Mouse (Mus musculus) neural tube, embryonic 14.5 days (tissue): ENCODE results near the gene Dst. TPM values are rescaled to one million over a fixed set of nuclear protein-coding genes. Genes with fewer than 3 reads are reported as not detected.

Experiments used
- ATAC-seq: fragments of 200-750 bp; cut with Nextera tagmentation; 2 replicates; pipeline ENCODE4 v1.8.0; 2017; ENCODE audit warnings: low read depth, mild to moderate bottlenecking, moderate TSS enrichment, moderate library complexity
- H3K27ac ChIP-seq: fragments of 300-500 bp; sonication (generic); 2 replicates; pipeline ENCODE4 v1.5.1; 2014; ENCODE audit warnings: low read depth, mild to moderate bottlenecking, control low read depth, low read length, moderate library complexity, mixed read lengths
- H3K27me3 ChIP-seq: fragments of 300-500 bp; sonication (generic); 2 replicates; pipeline ENCODE4 v1.6.1; 2014; ENCODE audit warnings: low read length; ENCODE audit not compliant: control insufficient read depth, insufficient read depth
- H3K36me3 ChIP-seq: fragments of 300-500 bp; sonication (generic); 2 replicates; pipeline ENCODE4 v1.6.1; 2014; ENCODE audit warnings: low read length, mixed read lengths; ENCODE audit not compliant: control insufficient read depth, insufficient read depth
- H3K4me1 ChIP-seq: fragments of 300-500 bp; sonication (generic); 2 replicates; pipeline ENCODE4 v1.6.1; 2014; ENCODE audit warnings: low read length; ENCODE audit not compliant: control insufficient read depth, insufficient read depth
- H3K4me2 ChIP-seq: fragments of 300-500 bp; sonication (generic); 2 replicates; pipeline ENCODE4 v1.6.1; 2014; ENCODE audit warnings: mild to moderate bottlenecking, low read depth, low read length, control low read depth
- H3K4me3 ChIP-seq: fragments of 300-500 bp; sonication (generic); 2 replicates; pipeline ENCODE4 v1.5.1; 2014; ENCODE audit warnings: low read depth, low read length, control low read depth, mixed read lengths
- H3K9ac ChIP-seq: fragments of 300-500 bp; sonication (generic); replicated peaks from 2 replicates; pipeline ENCODE4 v1.6.1; 2014; ENCODE audit warnings: low read depth, mild to moderate bottlenecking, control low read depth, low read length, mixed read lengths
- H3K9me3 ChIP-seq: fragments of 300-500 bp; sonication (generic); 2 replicates; pipeline ENCODE4 v1.6.1; 2016; ENCODE audit warnings: low read length; ENCODE audit not compliant: control insufficient read depth
- WGBS: fragments of 180-500 bp; shearing (Covaris S2); extraction: QIAGEN DNeasy Blood & Tissue Kit; methylation state at CpG from one replicate; pipeline ENCODE4 v1.1.7; 2014; 5-methylcytosine and 5-hydroxymethylcytosine counted together
- polyA plus RNA-seq: library from polyadenylated mRNA; unstranded; fragments of >200 nt; fragmentation: Nextera tagmentation; extraction: Ambion mirVana; gene quantifications from 2 replicates; pipeline ENCODE4 v1.2.1, GENCODE M21; 2014

Dst gene
- polyA plus RNA-seq, 1 experiment from 2014 or later = 66.8 TPM

- Histone ChIP-seq H3K27ac (no peak overlapping the region), H3K4me1 (peaks cover 19% of the 10 kb centered on the region), H3K4me3 (no peak overlapping the region), H3K9me3 (no peaks in the 10 kb centered on the region), H3K9ac (no peak overlapping the region), H3K36me3 (no peaks in the 10 kb centered on the region), H3K27me3 (no peaks in the 10 kb centered on the region), H3K4me2 (no peak overlapping the region)
- WGBS = 23% methylated on average over 15 of the region's 15 CpGs
- ATAC-seq = no peak; the same call in 1 of the 2 replicates
Measured at GRCm38 (mm10) chr1:34074245-34075187, 166.5 kb downstream of the Dst start.

GRCm38 (mm10) chr1:34076701-34077421 is 168.8 kb downstream of the Dst start:
- Histone ChIP-seq H3K36me3 (no peaks in the 10 kb centered on the region), H3K27ac (no peak overlapping the region), H3K4me3 (no peak overlapping the region), H3K4me2 (no peak overlapping the region), H3K27me3 (no peaks in the 10 kb centered on the region), H3K4me1 (peaks cover 15% of the 10 kb centered on the region), H3K9me3 (no peaks in the 10 kb centered on the region), H3K9ac (no peak overlapping the region)
- 12% methylated on average over 12 of the region's 12 CpGs for WGBS
- peak; percentile 66; the same call in 1 of the 2 replicates for ATAC-seq

GRCm38 (mm10) chr1:34077422-34077790 is 169.4 kb downstream of the Dst start:
- WGBS = 17% methylated on average over 7 of the region's 7 CpGs
- no peaks in the 10 kb centered on the region for H3K36me3 ChIP-seq
- no peak overlapping the region for H3K27ac ChIP-seq
- no peak overlapping the region for H3K9ac ChIP-seq
- no peaks in the 10 kb centered on the region for H3K27me3 ChIP-seq
- no peak overlapping the region for H3K4me3 ChIP-seq
- H3K9me3 ChIP-seq = no peaks in the 10 kb centered on the region
- no peak overlapping the region for H3K4me2 ChIP-seq
- no peak for ATAC-seq
- peaks cover 15% of the 10 kb centered on the region for H3K4me1 ChIP-seq

GRCm38 (mm10) chr1:34077941-34078340 is 169.9 kb downstream of the Dst start:
- no peak overlapping the region for H3K27ac ChIP-seq
- H3K9me3 ChIP-seq = no peaks in the 10 kb centered on the region
- H3K4me1 ChIP-seq = peaks cover 15% of the 10 kb centered on the region
- H3K4me3 ChIP-seq = no peak overlapping the region
- H3K27me3 ChIP-seq = no peaks in the 10 kb centered on the region
- ATAC-seq = no peak
- no peaks in the 10 kb centered on the region for H3K36me3 ChIP-seq
- no peak overlapping the region for H3K9ac ChIP-seq
- WGBS = 84% methylated on average over 6 of the region's 6 CpGs
- no peak overlapping the region for H3K4me2 ChIP-seq

DNA sequence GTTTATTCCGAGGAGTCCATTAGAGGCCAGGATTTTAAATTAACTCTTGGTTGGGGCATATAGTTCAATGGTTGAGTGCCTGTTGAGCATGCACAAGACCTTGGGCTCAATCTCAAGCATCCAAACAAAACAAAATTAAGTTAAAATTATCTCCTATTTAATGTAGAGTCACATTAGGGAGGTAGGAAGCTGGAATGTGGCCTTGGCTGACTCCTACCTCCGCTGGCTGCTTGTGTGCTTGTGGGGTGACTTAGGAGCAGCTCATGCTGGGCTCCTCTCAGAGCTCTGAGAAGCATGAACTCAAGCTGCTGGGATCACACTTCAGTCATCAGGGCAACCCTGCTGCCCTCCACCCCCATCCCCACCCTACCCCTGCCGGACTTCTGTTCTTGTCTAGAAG is 181.0 kb downstream of the Dst start:
- Histone ChIP-seq H3K36me3 (no peaks in the 10 kb centered on the region), H3K4me1 (no peaks in the 10 kb centered on the region), H3K9me3 (no peaks in the 10 kb centered on the region), H3K4me3 (no peak overlapping the region), H3K27me3 (no peaks in the 10 kb centered on the region), H3K27ac (no peak overlapping the region), H3K4me2 (no peak overlapping the region), H3K9ac (no peak overlapping the region)
- no peak for ATAC-seq
- WGBS = 96% methylated on average over 3 of the region's 3 CpGs

DNA sequence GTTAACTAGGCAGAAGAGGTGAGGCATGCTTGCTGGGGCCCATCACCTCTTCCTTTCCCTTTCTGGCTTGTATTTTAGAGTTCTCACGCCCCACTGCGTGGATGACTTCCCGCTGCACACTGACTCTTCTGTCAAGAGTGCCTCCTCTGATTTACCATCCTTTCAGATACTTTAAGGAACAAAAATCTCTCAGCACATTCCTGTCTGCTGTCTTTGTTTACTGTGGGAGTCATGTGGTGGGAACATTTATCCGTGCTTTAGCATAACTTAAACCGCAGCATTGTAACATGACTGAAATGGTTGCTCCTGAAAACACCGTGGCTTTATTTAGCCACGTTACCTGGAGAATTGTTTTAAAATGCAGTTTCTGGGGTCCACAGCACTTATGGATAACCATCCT is 182.7 kb downstream of the Dst start:
- no peak overlapping the region for H3K27ac ChIP-seq
- H3K36me3 ChIP-seq = no peaks in the 10 kb centered on the region
- no peaks in the 10 kb centered on the region for H3K27me3 ChIP-seq
- H3K9ac ChIP-seq = no peak overlapping the region
- H3K4me2 ChIP-seq = no peak overlapping the region
- no peak overlapping the region for H3K4me3 ChIP-seq
- H3K4me1 ChIP-seq = no peaks in the 10 kb centered on the region
- ATAC-seq = no peak
- H3K9me3 ChIP-seq = no peaks in the 10 kb centered on the region
- WGBS = 47% methylated on average over 7 of the region's 7 CpGs

DNA sequence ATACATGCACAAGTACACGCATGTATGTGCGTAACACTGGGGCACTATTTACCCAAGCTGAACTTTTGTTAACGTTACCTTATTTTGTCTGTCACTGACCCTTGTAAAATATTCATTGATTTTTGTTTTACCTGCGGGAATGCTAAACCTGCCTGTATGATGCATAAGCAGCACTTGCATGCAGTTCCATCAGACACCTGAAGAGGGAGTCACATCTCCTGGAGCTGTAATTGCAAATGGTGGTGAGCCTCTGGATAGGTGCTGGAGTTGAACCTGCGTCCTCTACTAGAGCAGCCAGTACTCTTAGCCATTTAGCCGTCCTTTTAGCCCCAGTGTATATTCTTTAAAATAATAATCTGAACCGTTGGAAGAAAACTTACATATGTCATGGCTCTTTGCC is 185.6 kb downstream of the Dst start:
- no peak overlapping the region for H3K27ac ChIP-seq
- H3K4me1 ChIP-seq = no peaks in the 10 kb centered on the region
- H3K4me3 ChIP-seq = no peak overlapping the region
- no peak for ATAC-seq
- 94% methylated on average over 7 of the region's 7 CpGs for WGBS
- no peaks in the 10 kb centered on the region for H3K36me3 ChIP-seq
- H3K27me3 ChIP-seq = no peaks in the 10 kb centered on the region
- no peak overlapping the region for H3K9ac ChIP-seq
- no peak overlapping the region for H3K4me2 ChIP-seq
- no peaks in the 10 kb centered on the region for H3K9me3 ChIP-seq

- Histone ChIP-seq H3K4me3 (no peak overlapping the region), H3K27ac (no peak overlapping the region), H3K9ac (no peak overlapping the region), H3K27me3 (no peaks in the 10 kb centered on the region), H3K36me3 (no peaks in the 10 kb centered on the region), H3K4me1 (no peaks in the 10 kb centered on the region), H3K9me3 (no peaks in the 10 kb centered on the region), H3K4me2 (no peak overlapping the region)
- 46% methylated on average over 5 of the region's 5 CpGs for WGBS
- ATAC-seq = no peak
Measured at GRCm38 (mm10) chr1:34094301-34094700, 186.3 kb downstream of the Dst start.

DNA sequence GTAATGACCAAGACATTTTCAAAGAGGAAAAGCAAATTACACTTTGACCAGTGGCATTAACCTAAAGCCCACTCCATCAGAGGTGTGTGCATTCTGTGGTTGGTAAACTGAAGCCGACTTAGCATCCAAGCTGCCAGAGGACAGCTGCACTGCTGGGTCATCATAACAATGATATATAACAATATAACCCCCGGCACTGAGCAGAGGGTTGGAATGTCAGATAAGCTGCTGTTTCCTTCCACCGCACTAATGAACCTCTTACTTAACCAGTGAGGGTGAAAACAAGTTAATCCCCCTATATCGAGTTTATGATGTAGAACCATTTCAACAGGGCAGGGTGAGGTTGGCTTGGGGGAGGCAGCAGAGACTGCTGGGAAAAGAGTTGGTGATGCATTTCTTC is 187.1 kb downstream of the Dst start:
- no peaks in the 10 kb centered on the region for H3K9me3 ChIP-seq
- H3K4me3 ChIP-seq = no peak overlapping the region
- no peak overlapping the region for H3K27ac ChIP-seq
- H3K4me2 ChIP-seq = no peak overlapping the region
- H3K9ac ChIP-seq = no peak overlapping the region
- H3K36me3 ChIP-seq = no peaks in the 10 kb centered on the region
- no peaks in the 10 kb centered on the region for H3K4me1 ChIP-seq
- no peaks in the 10 kb centered on the region for H3K27me3 ChIP-seq
- WGBS = 55% methylated on average over 4 of the region's 4 CpGs
- no peak for ATAC-seq
